Mouse (Mus musculus) heart, postnatal 4 days (tissue): ENCODE results near the gene Fgd3. TPM values are rescaled to one million over a fixed set of nuclear protein-coding genes. Genes with fewer than 3 reads are reported as not detected.

Experiments used
- DNase-seq: peaks from one replicate; pipeline ENCODE4 v3.0.0; 2021
- total RNA-seq, 2 experiments: library from RNA; stranded (reverse); gene quantifications; 2 replicates each; pipeline ENCODE4 v1.2.3; 2021

Gene Fgd3
- under 1 TPM; 0.27 to 0.55 TPM for total RNA-seq

GRCm38 (mm10) chr13:49320040-49320439 lies at the start of gene Fgd3:
Gene Fgd3 (minus strand): TSS chr13:49320311.
- DNase-seq: peak; percentile 49

DNA sequence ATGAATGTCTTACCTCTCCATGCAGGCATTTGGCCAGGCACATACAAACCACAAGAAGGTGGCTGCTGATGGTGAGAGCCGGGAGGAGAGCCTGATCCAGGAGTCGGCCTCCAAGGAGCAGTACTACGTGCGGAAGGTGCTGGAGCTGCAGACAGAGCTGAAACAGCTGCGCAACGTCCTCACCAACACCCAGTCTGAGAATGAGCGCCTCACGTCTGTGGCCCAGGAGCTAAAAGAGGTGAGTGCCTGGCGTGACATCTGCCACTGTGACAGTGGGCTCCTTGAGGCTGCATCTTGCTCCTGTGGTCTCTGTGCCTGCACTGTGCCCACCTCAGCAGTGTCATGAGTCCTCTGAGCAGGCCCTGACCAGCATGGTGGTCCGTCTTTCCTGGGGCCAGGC lies 49.3 kb upstream of the Fgd3 start:
- DNase-seq: no peak

DNA sequence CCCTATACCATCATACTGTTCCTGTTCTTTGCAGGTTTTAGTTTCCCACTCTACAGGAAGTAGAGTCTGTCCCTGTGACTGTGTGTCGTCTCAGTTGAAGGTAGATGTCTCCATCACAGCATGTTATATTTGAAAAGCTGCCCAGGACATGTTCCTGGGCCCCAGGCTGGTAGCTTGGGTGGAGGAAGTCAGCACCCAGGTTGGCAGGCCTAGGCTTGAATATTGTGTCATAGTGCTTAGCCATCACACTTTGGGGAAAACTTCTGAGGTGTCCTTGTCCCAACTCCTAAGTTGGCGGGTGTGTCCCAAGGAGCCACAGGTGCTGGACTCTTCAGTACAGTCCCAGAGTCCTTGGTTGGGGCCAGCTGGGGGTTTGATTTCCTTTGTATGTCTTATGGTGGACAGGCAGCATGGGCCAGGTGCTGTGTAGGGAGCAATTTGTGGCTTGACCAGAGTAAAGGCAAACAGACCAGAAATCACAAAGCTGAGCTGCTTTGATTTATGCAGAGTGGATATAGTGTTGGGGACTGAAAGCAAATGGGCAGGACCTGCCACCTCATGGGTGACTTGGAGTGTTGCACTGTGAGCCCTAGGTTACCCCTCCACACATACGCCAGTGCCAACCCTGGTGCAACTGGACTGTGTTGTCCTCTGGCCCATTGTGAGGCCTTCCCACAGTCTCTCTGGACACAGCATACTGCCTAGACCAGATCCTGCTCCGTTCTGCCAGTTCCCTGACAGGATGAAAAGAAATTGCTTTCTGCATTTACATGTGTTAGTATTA lies 47.7 kb upstream of the Fgd3 start:
- DNase-seq: no peak

- peak; percentile 58 for DNase-seq
Observed at GRCm38 (mm10) chr13:49364716-49365115, 44.6 kb upstream of the Fgd3 start.

GRCm38 (mm10) chr13:49362804-49363203 lies 42.7 kb upstream of the Fgd3 start:
- DNase-seq: no peak

- DNase-seq: no peak
Observed at GRCm38 (mm10) chr13:49362364-49362763, 42.3 kb upstream of the Fgd3 start.

DNA sequence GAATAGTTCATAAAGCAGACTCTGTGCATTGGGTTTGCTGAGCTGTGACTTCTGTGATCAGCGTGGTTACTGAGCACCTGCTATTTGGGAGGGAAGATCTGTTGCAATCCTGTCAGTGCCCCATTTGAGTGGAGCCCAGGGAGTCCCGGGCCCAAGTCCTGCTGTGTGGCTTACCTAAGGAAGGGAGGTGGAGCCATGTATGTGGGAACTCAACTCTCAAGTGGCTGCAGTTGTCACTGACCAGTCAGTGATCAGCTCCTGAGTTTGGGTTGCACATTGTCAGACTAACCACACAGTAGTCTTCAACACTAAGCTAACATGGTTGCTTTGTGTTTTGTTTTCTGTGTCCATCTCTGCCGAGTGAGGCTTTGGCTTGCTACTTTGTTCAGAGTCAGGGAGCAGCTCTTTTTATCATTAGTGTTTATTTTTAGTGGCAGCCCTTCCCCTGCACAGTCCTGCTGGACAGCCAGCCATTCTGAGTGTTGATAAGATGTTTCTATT lies 40.8 kb upstream of the Fgd3 start:
- no peak for DNase-seq

GRCm38 (mm10) chr13:49358184-49358583 lies 38.1 kb upstream of the Fgd3 start:
- no peak for DNase-seq

DNA sequence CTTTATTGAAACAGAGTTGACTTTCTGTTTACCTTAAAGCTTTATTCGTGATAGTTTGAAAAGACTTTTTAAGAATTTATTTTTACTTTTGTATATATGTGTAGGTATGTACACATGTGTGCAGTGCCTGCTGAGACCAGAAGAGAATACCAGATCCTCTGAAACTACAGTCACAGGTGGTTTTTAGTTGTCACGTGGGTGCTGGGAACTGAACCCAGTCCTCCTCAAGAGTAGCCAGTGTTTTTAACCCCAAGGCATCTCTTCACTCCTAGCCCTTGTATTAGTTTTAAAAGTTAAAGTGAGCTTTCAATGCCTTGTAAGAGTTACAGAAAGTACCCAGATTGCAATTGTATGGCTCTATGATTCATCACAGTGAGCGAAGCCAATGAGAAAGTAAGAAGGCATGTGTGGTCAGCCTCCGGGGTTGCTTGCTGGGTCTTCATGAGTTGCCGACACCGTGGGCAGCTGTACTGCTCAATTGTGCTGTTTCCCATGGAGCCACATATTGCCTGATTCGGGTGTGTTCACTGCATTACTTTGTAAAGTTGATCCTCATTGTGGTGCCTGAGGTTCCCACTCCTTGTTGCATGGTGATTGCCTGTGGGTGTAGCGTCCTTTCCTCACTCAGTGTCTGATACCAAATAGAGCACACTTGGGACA lies 37.4 kb upstream of the Fgd3 start:
- DNase-seq: no peak

- DNase-seq: no peak
Observed at GRCm38 (mm10) chr13:49356090-49356489, 36.0 kb upstream of the Fgd3 start.

DNA sequence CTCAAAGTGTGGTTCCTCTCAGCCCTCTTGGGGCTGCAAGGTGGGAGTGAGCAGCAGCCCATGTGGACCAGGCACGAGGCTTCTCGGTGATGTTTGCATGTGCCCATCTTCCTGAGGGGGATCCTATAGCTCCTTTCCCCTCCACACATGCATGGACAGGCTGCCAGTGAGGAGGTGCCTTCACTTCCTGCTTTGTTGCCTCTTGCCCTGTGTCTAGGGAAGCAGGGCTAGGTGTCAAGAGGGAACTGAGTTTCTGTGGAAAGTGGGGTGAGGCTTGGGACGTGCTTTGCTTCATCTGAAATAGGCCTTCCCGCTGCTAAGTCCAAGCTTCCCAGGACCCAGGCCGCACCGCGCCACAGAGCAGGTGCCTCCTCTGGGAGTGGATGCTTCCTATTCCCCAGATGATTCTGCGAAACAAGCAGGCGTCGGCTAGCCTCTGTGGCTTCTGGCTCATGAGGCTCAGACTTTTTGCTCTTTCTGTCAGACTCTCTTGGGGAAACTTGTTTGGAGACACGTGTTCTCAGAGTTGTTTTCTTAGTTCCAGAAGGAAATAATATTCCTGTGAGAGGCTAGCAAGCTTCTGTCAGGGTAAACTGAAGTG lies 35.5 kb upstream of the Fgd3 start:
- no peak for DNase-seq

DNA sequence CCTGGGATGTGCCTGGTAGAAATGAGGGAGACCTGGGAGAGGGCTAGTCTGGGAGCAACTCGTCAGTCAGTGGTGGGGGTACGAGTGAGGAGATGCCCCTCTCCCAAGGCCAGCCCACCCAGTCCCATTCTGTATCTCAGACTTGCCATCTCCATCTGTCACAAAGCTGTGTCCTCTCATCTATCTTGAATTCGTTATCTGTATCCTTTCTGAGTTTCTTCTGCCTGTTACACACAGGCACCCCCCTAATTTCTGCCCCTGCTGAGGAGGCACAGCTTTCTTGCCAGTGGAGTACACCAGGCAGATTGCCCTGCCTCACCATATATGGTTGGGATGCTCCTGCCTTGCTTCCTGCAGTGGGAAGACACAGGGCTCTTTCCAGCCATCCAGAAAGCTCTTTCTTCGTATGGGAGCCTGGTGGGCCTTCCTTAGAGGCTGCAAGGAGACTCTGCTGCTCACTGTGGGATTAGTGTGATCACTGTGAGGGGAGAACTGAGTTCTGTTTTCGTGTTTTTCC lies 33.9 kb upstream of the Fgd3 start:
- DNase-seq: no peak

- DNase-seq: no peak
Observed at GRCm38 (mm10) chr13:49353422-49353821, 33.3 kb upstream of the Fgd3 start.

DNA sequence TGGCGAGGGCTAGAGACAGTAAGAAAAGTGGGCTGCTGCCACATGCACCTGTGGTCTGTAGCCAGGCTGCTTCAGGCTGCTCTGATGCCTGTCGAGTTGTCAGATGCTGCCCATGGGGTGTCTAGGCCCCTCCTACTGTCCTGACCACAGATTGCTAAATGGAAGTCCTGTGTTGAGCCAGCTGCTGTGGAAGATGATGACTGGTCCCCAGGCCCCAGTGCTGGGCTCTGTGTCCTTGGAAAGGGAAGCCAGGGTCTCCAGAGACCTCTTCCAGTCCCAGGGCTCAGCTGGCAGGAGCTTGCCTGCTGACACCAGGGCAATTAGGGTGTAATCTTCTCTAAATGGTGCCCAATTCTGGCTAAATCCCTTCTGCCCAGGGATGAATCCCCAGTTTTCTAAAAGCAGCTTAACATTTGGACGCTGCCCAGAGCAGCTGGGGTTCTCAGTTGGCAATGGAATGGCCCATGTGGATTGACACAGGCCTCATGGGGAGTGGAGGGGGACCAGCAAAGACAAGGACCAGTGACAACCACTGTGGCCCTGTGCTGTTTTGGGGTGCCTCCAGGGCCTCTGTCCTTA lies 32.6 kb upstream of the Fgd3 start:
- DNase-seq: no peak

DNA sequence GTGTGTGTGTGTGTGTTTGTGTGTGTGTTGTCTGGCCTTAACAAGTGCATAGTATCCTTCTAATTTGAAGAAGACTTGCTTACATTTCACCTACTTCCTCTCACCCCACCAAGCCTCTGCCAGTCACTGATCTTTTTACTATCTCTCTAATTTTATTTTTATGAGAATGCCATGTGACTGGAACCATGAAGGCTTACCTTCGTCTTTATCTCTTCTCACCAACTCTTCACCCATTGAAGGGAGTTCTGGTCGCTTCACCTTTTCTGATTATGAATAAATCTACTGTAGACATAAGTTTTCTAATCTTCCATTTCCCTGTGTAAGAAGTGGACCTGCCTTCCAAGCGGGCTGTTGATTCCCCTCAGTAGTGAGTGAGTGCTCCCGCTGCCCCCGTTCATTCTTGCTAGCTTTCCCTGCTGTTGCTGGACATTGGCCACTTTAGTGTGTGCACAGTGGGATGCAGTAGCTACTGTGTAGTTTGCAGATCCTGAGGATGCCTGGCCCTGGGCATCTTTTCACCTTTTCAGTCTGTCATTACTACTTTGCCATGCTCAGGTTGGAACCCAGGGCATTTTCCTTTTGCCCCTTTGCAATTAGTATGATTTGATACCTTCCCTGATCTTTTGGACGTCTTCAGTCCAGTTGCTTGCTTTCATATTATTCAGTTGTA lies 29.9 kb upstream of the Fgd3 start:
- DNase-seq: no peak

DNA sequence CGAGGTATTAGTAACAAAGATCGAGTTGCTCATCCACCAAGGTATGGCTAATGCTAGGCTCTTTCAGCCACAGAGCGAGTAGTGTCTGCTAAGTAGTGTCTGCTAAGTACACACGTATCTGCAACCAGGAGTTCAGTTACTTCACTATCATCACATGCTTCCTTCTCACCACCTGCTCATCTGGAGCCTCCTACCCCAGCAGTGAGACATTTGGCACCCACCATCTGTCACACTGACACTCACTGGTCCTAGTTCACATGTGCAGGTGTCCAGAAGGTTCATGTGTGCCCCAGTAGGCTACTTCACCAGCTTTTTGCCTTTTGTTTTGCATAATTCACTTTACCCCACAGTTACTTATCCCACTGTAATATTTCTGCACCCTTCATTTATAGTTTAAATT lies 29.2 kb upstream of the Fgd3 start:
- DNase-seq: no peak

GRCm38 (mm10) chr13:49348522-49348921 lies 28.4 kb upstream of the Fgd3 start:
- no peak for DNase-seq

DNA sequence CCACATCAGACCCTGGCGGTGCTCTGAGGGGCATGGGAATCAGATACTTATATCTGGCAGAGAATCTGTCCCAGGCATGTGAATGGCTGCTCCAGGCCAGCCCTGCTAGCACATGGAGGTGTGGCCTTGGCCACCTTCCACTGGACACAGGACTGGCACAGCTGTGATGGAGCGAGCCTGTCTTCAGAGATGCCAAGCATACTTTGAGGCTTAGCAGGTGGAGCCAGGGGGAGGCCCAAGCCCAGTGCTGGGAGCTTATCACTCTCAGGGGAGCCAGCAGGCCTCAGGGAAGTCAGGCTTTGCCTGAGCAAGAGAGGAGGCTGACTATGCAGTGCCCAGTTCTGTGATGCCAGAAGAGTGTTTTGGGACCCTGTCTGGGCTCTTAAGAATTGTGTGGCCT lies 25.4 kb upstream of the Fgd3 start:
- peak; percentile 78 for DNase-seq

DNA sequence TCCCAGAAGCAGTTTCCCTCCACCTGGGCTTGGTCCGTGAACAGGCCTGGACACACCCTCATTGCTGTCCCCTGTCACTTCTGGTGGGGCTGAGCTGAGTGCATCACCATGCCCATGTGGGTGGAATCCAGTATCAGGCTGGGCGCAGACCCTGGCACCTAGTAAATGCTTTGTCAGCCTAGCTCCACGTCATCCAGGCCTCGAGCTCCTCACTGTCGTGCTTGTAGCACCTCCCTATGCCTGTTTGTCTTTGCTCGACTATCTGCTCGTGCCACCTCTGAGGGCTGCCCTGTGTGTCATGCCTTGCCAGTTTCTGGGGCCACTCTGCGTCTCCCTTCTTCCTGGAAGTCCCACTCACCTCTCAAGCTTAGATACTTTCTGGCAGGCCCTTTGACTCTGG lies 24.5 kb upstream of the Fgd3 start:
- no peak for DNase-seq

GRCm38 (mm10) chr13:49342723-49343100 lies 22.6 kb upstream of the Fgd3 start:
- no peak for DNase-seq

DNA sequence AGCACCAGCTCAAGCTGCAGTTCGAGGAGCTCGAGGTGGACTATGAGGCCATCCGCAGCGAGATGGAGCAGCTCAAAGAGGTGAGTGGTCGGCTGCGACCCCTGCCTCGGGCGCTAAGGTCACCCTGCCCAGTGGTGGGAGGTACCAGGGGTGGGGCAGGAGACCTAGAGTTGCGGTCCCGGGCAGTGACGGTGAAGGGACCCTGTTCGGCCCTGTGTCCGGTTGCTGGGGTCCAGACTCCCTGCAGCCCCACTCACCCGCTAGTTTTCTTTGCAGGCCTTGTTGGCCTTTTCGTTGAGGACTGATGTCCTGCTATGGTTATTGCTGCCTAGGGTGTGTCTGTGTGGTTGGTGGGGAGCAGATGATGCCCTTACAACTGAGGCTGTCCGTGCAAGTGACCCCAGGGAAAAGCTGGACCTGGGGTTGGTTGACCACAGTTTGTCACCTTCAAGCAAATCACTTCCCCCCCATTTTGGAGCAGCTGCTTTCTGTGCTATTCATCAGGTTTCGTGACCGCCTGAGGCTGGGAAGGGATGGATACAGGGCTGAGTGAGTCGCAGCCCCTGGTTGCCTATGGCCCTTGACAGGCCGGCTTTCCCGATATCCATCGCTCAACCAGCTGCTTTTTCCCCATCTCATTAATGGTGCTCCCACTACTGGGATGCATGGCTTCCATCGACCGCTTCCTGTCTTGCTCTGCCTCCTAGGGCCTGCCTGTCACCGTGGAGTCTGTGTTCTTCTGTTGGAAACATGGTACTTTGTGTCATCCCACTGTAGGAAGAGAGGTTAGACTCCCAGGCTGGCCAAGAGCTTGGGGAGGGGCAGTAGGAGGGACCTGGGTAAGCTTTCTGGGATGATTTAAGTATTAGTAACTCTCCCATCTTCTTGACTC lies 22.0 kb upstream of the Fgd3 start:
- no peak for DNase-seq
